Mouse (Mus musculus): Measurements from ENCODE around the gene Prnp. TPM values are rescaled to one million over a fixed set of nuclear protein-coding genes. Genes with fewer than 3 reads are reported as not detected.

The Prnp gene
- total and polyA plus RNA-seq, 3 experiments: 18.3 to 24.0 TPM; not detected in 1

GRCm38 (mm10) chr2:131862617-131863275 lies 47.0 kb upstream of the Prnp start:
- no peaks in the 10 kb centered on the region for H3K27me3 ChIP-seq (ENCODE audit: control insufficient read depth in 1 of 2, insufficient read depth in 2 of 2, low read length in 2 of 2)
- no peaks in the 10 kb centered on the region; the same call in 1 of the 2 replicates for H3K9me3 ChIP-seq (replicated peaks; ENCODE audit: insufficient read depth, low read length)
- H3K36me3 ChIP-seq (ENCODE audit: control insufficient read depth in 1 of 2, insufficient read depth in 2 of 2, low read length in 2 of 2): peaks cover 0 to 11% of the 10 kb centered on the region in 2 experiments; a peak in 2 of 4 replicates
- H3K27ac ChIP-seq (ENCODE audit: control insufficient read depth, low read depth, low read length): no peak overlapping the region
- TF ChIP-seq EP300 (IDR thresholded peaks at IDR 0.05; ENCODE audit: low read depth in 1 of 2, low read length in 2 of 2) (0 out of 4 replicates have a peak, but pooled peaks of 1 of the 2 experiments have one; percentile 13), CTCF (IDR thresholded peaks at IDR 0.05 in 2 of 3, conservative IDR thresholded peaks at IDR 0.05 in 1 of 3; ENCODE audit: control insufficient read depth in 1 of 3, insufficient read depth in 1 of 3, low read depth in 2 of 3, low read length in 3 of 3, poor library complexity in 1 of 3, severe bottlenecking in 1 of 3) (no peak)
- no peak overlapping the region for H3K4me3 ChIP-seq (ENCODE audit: control insufficient read depth in 1 of 2, insufficient read depth in 1 of 2, low read depth in 2 of 2, low read length in 2 of 2)
- H3K4me1 ChIP-seq (ENCODE audit: control insufficient read depth in 1 of 2, insufficient read depth in 2 of 2, low read length in 2 of 2): peaks cover 25 to 34% of the 10 kb centered on the region in 2 experiments
- no peak for DNase-seq (ENCODE audit: low read depth, low spot score)
- H3K9ac ChIP-seq (ENCODE audit: control insufficient read depth, low read depth, low read length, poor library complexity, severe bottlenecking): no peak overlapping the region
- no peaks in the 10 kb centered on the region for H3K79me2 ChIP-seq (ENCODE audit: control insufficient read depth, insufficient read depth, low read length, poor library complexity)

GRCm38 (mm10) chr2:131863472-131863871 lies 46.3 kb upstream of the Prnp start:
- DNase-seq (ENCODE audit: low read depth, low spot score): no peak
- H3K4me3 ChIP-seq (ENCODE audit: control insufficient read depth in 1 of 2, insufficient read depth in 1 of 2, low read depth in 2 of 2, low read length in 2 of 2): no peak overlapping the region
- TF ChIP-seq MAFK (IDR thresholded peaks at IDR 0.05; ENCODE audit: borderline replicate concordance, low read depth, low read length): no peak
- no peak for TF ChIP-seq UBTF (IDR thresholded peaks at IDR 0.05; ENCODE audit: borderline replicate concordance, insufficient read depth, low read depth, low read length)
- no peak for TF ChIP-seq ZNF384 (IDR thresholded peaks at IDR 0.05; ENCODE audit: low read depth, low read length)
- no peak for TF ChIP-seq POLR2AphosphoS2 (IDR thresholded peaks at IDR 0.05; ENCODE audit: low read length)
- TF ChIP-seq TCF12 (IDR thresholded peaks at IDR 0.05; ENCODE audit: low read depth, low read length): no peak
- TF ChIP-seq MYB (IDR thresholded peaks at IDR 0.05; ENCODE audit: low read depth, low read length): no peak
- TF ChIP-seq E2F4 (IDR thresholded peaks at IDR 0.05; ENCODE audit: borderline replicate concordance, low read depth, low read length): no peak
- TF ChIP-seq MYC (IDR thresholded peaks at IDR 0.05; ENCODE audit: low read depth, low read length): no peak
- TF ChIP-seq ZKSCAN1 (IDR thresholded peaks at IDR 0.05; ENCODE audit: low read depth, low read length): no peak
- no peak for TF ChIP-seq USF2 (IDR thresholded peaks at IDR 0.05; ENCODE audit: borderline replicate concordance in 1 of 2, insufficient read depth in 1 of 2, low read depth in 1 of 2, low read length in 2 of 2)
- no peak for TF ChIP-seq POLR2AphosphoS5 (IDR thresholded peaks at IDR 0.05; ENCODE audit: borderline replicate concordance, low read depth, low read length)
- TF ChIP-seq CHD1 (IDR thresholded peaks at IDR 0.05; ENCODE audit: low read depth, low read length): no peak
- TF ChIP-seq MAX (IDR thresholded peaks at IDR 0.05; ENCODE audit: low read length): no peak
- no peak for TF ChIP-seq KAT2A (conservative IDR thresholded peaks at IDR 0.05; ENCODE audit: low read depth, low read length)
- no peak for TF ChIP-seq MEF2A (IDR thresholded peaks at IDR 0.05; ENCODE audit: extremely low read depth, insufficient replicate concordance, low read depth, low read length, poor library complexity, severe bottlenecking)
- no peak for TF ChIP-seq RCOR1 (IDR thresholded peaks at IDR 0.05; ENCODE audit: low read depth, low read length)
- no peak for TF ChIP-seq USF1 (IDR thresholded peaks at IDR 0.05; ENCODE audit: low read depth, low read length)
- no peak for TF ChIP-seq HCFC1 (IDR thresholded peaks at IDR 0.05; ENCODE audit: low read depth, low read length)
- TF ChIP-seq TBP (IDR thresholded peaks at IDR 0.05; ENCODE audit: low read depth, low read length): no peak
- TF ChIP-seq CHD2 (IDR thresholded peaks at IDR 0.05; ENCODE audit: low read length): no peak
- peaks cover 0 to 11% of the 10 kb centered on the region in 2 experiments; a peak in 2 of 4 replicates for H3K36me3 ChIP-seq (ENCODE audit: control insufficient read depth in 1 of 2, insufficient read depth in 2 of 2, low read length in 2 of 2)
- no peaks in the 10 kb centered on the region; the same call in 1 of the 2 replicates for H3K9me3 ChIP-seq (replicated peaks; ENCODE audit: insufficient read depth, low read length)
- H3K27ac ChIP-seq (ENCODE audit: control insufficient read depth, low read depth, low read length): no peak overlapping the region
- peaks cover 18 to 29% of the 10 kb centered on the region in 2 experiments for H3K4me1 ChIP-seq (ENCODE audit: control insufficient read depth in 1 of 2, insufficient read depth in 2 of 2, low read length in 2 of 2)
- no peaks in the 10 kb centered on the region for H3K79me2 ChIP-seq (ENCODE audit: control insufficient read depth, insufficient read depth, low read length, poor library complexity)
- no peak overlapping the region for H3K9ac ChIP-seq (ENCODE audit: control insufficient read depth, low read depth, low read length, poor library complexity, severe bottlenecking)
- no peaks in the 10 kb centered on the region for H3K27me3 ChIP-seq (ENCODE audit: control insufficient read depth in 1 of 2, insufficient read depth in 2 of 2, low read length in 2 of 2)
